Mouse (Mus musculus) MEL (cell line): Measurements from ENCODE around the gene Zfp830. TPM values are rescaled to one million over a fixed set of nuclear protein-coding genes. Genes with fewer than 3 reads are reported as not detected.

ENCODE experiments used
- DNase-seq: peaks from one replicate; pipeline ENCODE4 v3.0.0; 2011; ENCODE audit warnings: low read depth, low spot score
- H3K27ac ChIP-seq: 2 replicates; pipeline ENCODE4 v1.5.1; 2012; ENCODE audit warnings: low read depth, mild to moderate bottlenecking, control low read depth, low read length, moderate library complexity; ENCODE audit not compliant: control insufficient read depth
- H3K27me3 ChIP-seq, 2 experiments: fragments of 150-350 bp in 1 of 2; sonication (generic) in 1 of 2; 2 replicates each; pipeline ENCODE4 v1.6.1; 2012; ENCODE audit warnings: low read length in 2 of 2, mild to moderate bottlenecking in 2 of 2, improper control_type of control experiment in 1 of 2, moderate library complexity in 1 of 2; ENCODE audit not compliant: insufficient read depth in 2 of 2, control insufficient read depth in 1 of 2
- H3K36me3 ChIP-seq, 2 experiments: 2 replicates each; pipeline ENCODE4 v1.6.1; 2012 to 2014; ENCODE audit warnings: low read length in 2 of 2, improper control_type of control experiment in 1 of 2, inconsistent platforms in 1 of 2, mild to moderate bottlenecking in 1 of 2; ENCODE audit not compliant: insufficient read depth in 2 of 2, control insufficient read depth in 1 of 2
- H3K4me1 ChIP-seq, 2 experiments: fragments of 150-350 bp in 1 of 2; sonication (generic) in 1 of 2; 2 replicates each; pipeline ENCODE4 v1.6.1; 2012; ENCODE audit warnings: low read length in 2 of 2, improper control_type of control experiment in 1 of 2, mild to moderate bottlenecking in 1 of 2; ENCODE audit not compliant: insufficient read depth in 2 of 2, control insufficient read depth in 1 of 2
- H3K4me3 ChIP-seq, 2 experiments: fragments of 150-350 bp in 1 of 2; sonication (generic) in 1 of 2; 2 replicates each; pipeline ENCODE4 v1.5.1; 2012; ENCODE audit warnings: low read depth in 2 of 2, low read length in 2 of 2, mild to moderate bottlenecking in 2 of 2, moderate library complexity in 2 of 2, control low read depth in 1 of 2, improper control_type of control experiment in 1 of 2; ENCODE audit not compliant: control insufficient read depth in 1 of 2, insufficient read depth in 1 of 2
- H3K79me2 ChIP-seq: 2 replicates; pipeline ENCODE4 v1.6.1; 2012; ENCODE audit warnings: mild to moderate bottlenecking, low read length, moderate library complexity; ENCODE audit not compliant: control insufficient read depth, poor library complexity, insufficient read depth
- H3K9ac ChIP-seq: 2 replicates; pipeline ENCODE4 v1.6.1; 2012; ENCODE audit warnings: low read depth, mild to moderate bottlenecking, control low read depth, low read length, moderate library complexity; ENCODE audit not compliant: control insufficient read depth, poor library complexity, severe bottlenecking
- H3K9me3 ChIP-seq: fragments of 150-350 bp; sonication (generic); replicated peaks from 2 replicates; pipeline ENCODE4 v1.6.1; 2012; ENCODE audit warnings: mild to moderate bottlenecking, low read length, improper control_type of control experiment, moderate library complexity; ENCODE audit not compliant: insufficient read depth
- BHLHE40 ChIP-seq: IDR thresholded peaks from 2 replicates; pipeline ENCODE4 v1.6.1; 2012; ENCODE audit warnings: low read depth, mild to moderate bottlenecking, inconsistent platforms, low read length, improper control_type of control experiment, borderline replicate concordance
- CHD2 ChIP-seq: IDR thresholded peaks from 2 replicates; pipeline ENCODE4 v1.6.1; 2011; ENCODE audit warnings: low read length, improper control_type of control experiment
- CTCF ChIP-seq, 3 experiments: IDR thresholded peaks in 2 of 3; conservative IDR thresholded peaks in 1 of 3; 2 replicates each; pipeline ENCODE4 v1.5.1; 2011 to 2012; ENCODE audit warnings: low read length in 3 of 3, low read depth in 2 of 3, mild to moderate bottlenecking in 2 of 3, improper control_type of control experiment in 1 of 3, inconsistent platforms in 1 of 3, mixed read lengths in 1 of 3, moderate library complexity in 1 of 3; ENCODE audit not compliant: control insufficient read depth in 1 of 3, insufficient read depth in 1 of 3, poor library complexity in 1 of 3, severe bottlenecking in 1 of 3
- E2F4 ChIP-seq: IDR thresholded peaks from 2 replicates; pipeline ENCODE4 v1.6.1; 2011; ENCODE audit warnings: low read depth, low read length, improper control_type of control experiment, borderline replicate concordance
- ELF1 ChIP-seq: IDR thresholded peaks from 2 replicates; pipeline ENCODE4 v1.6.1; 2014; ENCODE audit warnings: low read depth, mild to moderate bottlenecking, inconsistent platforms, low read length, improper control_type of control experiment, moderate library complexity
- GATA1 ChIP-seq: IDR thresholded peaks from 2 replicates; pipeline ENCODE4 v1.6.1; 2011; ENCODE audit warnings: low read depth, low read length, improper control_type of control experiment
- HCFC1 ChIP-seq: IDR thresholded peaks from 2 replicates; pipeline ENCODE4 v1.6.1; 2012; ENCODE audit warnings: low read depth, mild to moderate bottlenecking, inconsistent platforms, low read length, improper control_type of control experiment, moderate library complexity
- KAT2A ChIP-seq: conservative IDR thresholded peaks from 2 replicates; pipeline ENCODE4 v1.6.1; 2012; ENCODE audit warnings: low read depth, low read length, improper control_type of control experiment, inconsistent platforms
- MAZ ChIP-seq: IDR thresholded peaks from 2 replicates; pipeline ENCODE4 v1.6.1; 2012; ENCODE audit warnings: low read depth, mild to moderate bottlenecking, inconsistent platforms, low read length, improper control_type of control experiment
- MXI1 ChIP-seq: IDR thresholded peaks from 2 replicates; pipeline ENCODE4 v1.6.1; 2011; ENCODE audit warnings: mild to moderate bottlenecking, low read depth, low read length, improper control_type of control experiment
- MYC ChIP-seq: IDR thresholded peaks from 2 replicates; pipeline ENCODE4 v1.6.1; 2011; ENCODE audit warnings: low read depth, mild to moderate bottlenecking, low read length, improper control_type of control experiment, moderate library complexity
- NRF1 ChIP-seq: IDR thresholded peaks from 2 replicates; pipeline ENCODE4 v1.6.1; 2014; ENCODE audit warnings: low read depth, mild to moderate bottlenecking, inconsistent platforms, low read length, improper control_type of control experiment, moderate library complexity; ENCODE audit not compliant: poor library complexity, insufficient read depth, severe bottlenecking
- POLR2A ChIP-seq, 2 experiments: IDR thresholded peaks; 2 replicates each; pipeline ENCODE4 v1.6.1; 2011 to 2012; ENCODE audit warnings: low read length in 2 of 2, mild to moderate bottlenecking in 2 of 2, control low read depth in 1 of 2, improper control_type of control experiment in 1 of 2, low read depth in 1 of 2, moderate library complexity in 1 of 2; ENCODE audit not compliant: control insufficient read depth in 1 of 2, insufficient read depth in 1 of 2, poor library complexity in 1 of 2
- RAD21 ChIP-seq: IDR thresholded peaks from 2 replicates; pipeline ENCODE4 v1.6.1; 2011; ENCODE audit warnings: mild to moderate bottlenecking, low read depth, low read length, improper control_type of control experiment
- SIN3A ChIP-seq: IDR thresholded peaks from 2 replicates; pipeline ENCODE4 v1.6.1; 2012; ENCODE audit warnings: low read length, improper control_type of control experiment, inconsistent platforms
- SMC3 ChIP-seq: IDR thresholded peaks from 2 replicates; pipeline ENCODE4 v1.6.1; 2011; ENCODE audit warnings: low read depth, low read length, improper control_type of control experiment
- TBP ChIP-seq: IDR thresholded peaks from 2 replicates; pipeline ENCODE4 v1.8.0; 2011; ENCODE audit warnings: low read depth, low read length, improper control_type of control experiment
- TCF12 ChIP-seq: IDR thresholded peaks from 2 replicates; pipeline ENCODE4 v1.6.1; 2014; ENCODE audit warnings: low read depth, mild to moderate bottlenecking, inconsistent platforms, low read length, improper control_type of control experiment, moderate library complexity
- UBTF ChIP-seq: IDR thresholded peaks from 2 replicates; pipeline ENCODE4 v1.6.1; 2012; ENCODE audit warnings: low read depth, mild to moderate bottlenecking, inconsistent platforms, low read length, improper control_type of control experiment, moderate library complexity, borderline replicate concordance; ENCODE audit not compliant: insufficient read depth
- USF1 ChIP-seq: IDR thresholded peaks from 2 replicates; pipeline ENCODE4 v1.6.1; 2014; ENCODE audit warnings: low read depth, mild to moderate bottlenecking, inconsistent platforms, low read length, improper control_type of control experiment, moderate library complexity
- USF2 ChIP-seq, 2 experiments: IDR thresholded peaks; 2 replicates each; pipeline ENCODE4 v1.6.1; 2011 to 2012; ENCODE audit warnings: improper control_type of control experiment in 2 of 2, low read length in 2 of 2, borderline replicate concordance in 1 of 2, inconsistent platforms in 1 of 2, low read depth in 1 of 2, mild to moderate bottlenecking in 1 of 2; ENCODE audit not compliant: insufficient read depth in 1 of 2
- ZKSCAN1 ChIP-seq: IDR thresholded peaks from 2 replicates; pipeline ENCODE4 v1.6.1; 2012; ENCODE audit warnings: low read depth, mild to moderate bottlenecking, inconsistent platforms, low read length, improper control_type of control experiment, moderate library complexity
- polyA plus RNA-seq, 2 experiments: library from polyadenylated mRNA; stranded (reverse) in 1 of 2; unstranded in 1 of 2; fragments of >175 nt in 1 of 2; fragments of >200 nt in 1 of 2; gene quantifications; 2 replicates each; pipeline versions ENCODE4 v1.2.1 to v1.2.4; 2012; ENCODE audit warnings: low replicate concordance in 2 of 2, low read depth in 1 of 2; ENCODE audit not compliant: insufficient read length in 2 of 2, insufficient read depth in 1 of 2, missing spikeins in 1 of 2
- total RNA-seq: library from RNA; depleted of rRNA; stranded (reverse); fragments of 300-350 nt; gene quantifications from 2 replicates; pipeline ENCODE4 v1.2.3, GENCODE M21; 2012

Gene Zfp830
- total and polyA plus RNA-seq, 3 experiments, result 43.4 to 51.4 TPM; not detected in 1

DNA sequence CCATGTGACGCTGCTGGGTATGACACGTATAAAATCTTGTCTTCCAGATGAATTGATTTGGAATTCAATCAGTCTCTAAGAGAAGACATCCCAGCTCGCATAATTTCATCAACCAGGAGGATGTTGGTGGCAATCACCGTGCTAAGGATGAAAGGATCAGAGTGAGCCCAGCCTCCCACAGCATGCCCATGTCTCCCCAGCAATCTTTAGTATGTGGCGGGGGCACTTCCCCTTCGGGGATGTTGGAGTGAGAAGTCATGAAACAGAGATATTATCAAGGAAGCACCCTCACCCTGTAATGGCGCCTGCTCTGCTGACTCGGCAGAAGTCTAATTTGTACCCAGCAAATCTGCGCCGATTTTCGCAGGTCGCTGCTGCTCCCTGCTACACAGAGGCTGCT, 44.9 kb upstream of the Zfp830 start:
- H3K36me3 ChIP-seq, result no peaks in the 10 kb centered on the region

GRCm38 (mm10) chr11:82726862-82727261, 37.3 kb upstream of the Zfp830 start:
- Histone ChIP-seq H3K36me3 (no peaks in the 10 kb centered on the region), H3K4me1 (no peaks in the 10 kb centered on the region), H3K27ac (no peak overlapping the region), H3K79me2 (no peaks in the 10 kb centered on the region), H3K9ac (no peak overlapping the region), H3K4me3 (no peak overlapping the region), H3K9me3 (peaks cover 2% of the 10 kb centered on the region), H3K27me3 (peaks cover 0 to 2% of the 10 kb centered on the region in 2 experiments; a peak in 1 of 4 replicates)
- peak; percentile 28 for DNase-seq
- no peak for TF ChIP-seq CHD2
- TF ChIP-seq MYC, result no peak
- TF ChIP-seq E2F4, result no peak
- TF ChIP-seq TCF12, result no peak
- no peak for TF ChIP-seq HCFC1
- no peak for TF ChIP-seq KAT2A
- no peak for TF ChIP-seq BHLHE40
- TF ChIP-seq CTCF (IDR thresholded peaks at IDR 0.05 in 2 of 3, conservative IDR thresholded peaks at IDR 0.05 in 1 of 3; ENCODE audit: control insufficient read depth in 1 of 3, insufficient read depth in 1 of 3, low read depth in 2 of 3, low read length in 3 of 3, poor library complexity in 1 of 3, severe bottlenecking in 1 of 3), result peak; percentile 23 to 42 (median 34); a peak in 4 of 6 replicates
- peak; percentile 21; the same call in 1 of the 2 replicates for TF ChIP-seq SMC3
- TF ChIP-seq ELF1, result no peak
- no peak for TF ChIP-seq MXI1
- TF ChIP-seq RAD21, result peak; percentile 29
- TF ChIP-seq NRF1, result no peak
- TF ChIP-seq ZKSCAN1, result no peak
- no peak for TF ChIP-seq GATA1

More for the DNA sequence above, 44.9 kb upstream of the Zfp830 start:
- H3K9me3 ChIP-seq, result no peaks in the 10 kb centered on the region
- H3K79me2 ChIP-seq, result no peaks in the 10 kb centered on the region
- no peak overlapping the region for H3K27ac ChIP-seq
- H3K4me1 ChIP-seq, result no peaks in the 10 kb centered on the region
- DNase-seq, result peak; percentile 10
- TF ChIP-seq E2F4, result no peak
- TF ChIP-seq UBTF, result no peak
- TF ChIP-seq SIN3A, result no peak
- no peak for TF ChIP-seq ELF1
- no peak for TF ChIP-seq POLR2A (IDR thresholded peaks at IDR 0.05; ENCODE audit: control insufficient read depth in 1 of 2, insufficient read depth in 1 of 2, low read depth in 1 of 2, low read length in 2 of 2, poor library complexity in 1 of 2)
- TF ChIP-seq USF2 (IDR thresholded peaks at IDR 0.05; ENCODE audit: borderline replicate concordance in 1 of 2, insufficient read depth in 1 of 2, low read depth in 1 of 2, low read length in 2 of 2), result no peak
- TF ChIP-seq BHLHE40, result no peak
- TF ChIP-seq MAZ, result no peak
- TF ChIP-seq TBP, result no peak
- TF ChIP-seq MXI1, result no peak
- TF ChIP-seq USF1, result no peak
- no peak for TF ChIP-seq RAD21
- TF ChIP-seq CHD2, result no peak
- no peak overlapping the region for H3K9ac ChIP-seq
- peaks cover 0 to 2% of the 10 kb centered on the region in 2 experiments; a peak in 2 of 4 replicates for H3K27me3 ChIP-seq
- H3K4me3 ChIP-seq, result no peak overlapping the region
